Mouse (Mus musculus) limb, embryonic 10.5 days (tissue): Measurements from ENCODE around the gene Gm21970. TPM values are rescaled to one million over a fixed set of nuclear protein-coding genes. Genes with fewer than 3 reads are reported as not detected.

Source experiments
- DNase-seq: peaks from one replicate; pipeline ENCODE4 v3.0.0-alpha.2; 2017; ENCODE audit warnings: low spot score
- H3K27ac ChIP-seq: fragments of 300-500 bp; sonication (generic); 2 replicates; pipeline ENCODE4 v1.5.1; 2016; ENCODE audit warnings: mild to moderate bottlenecking
- H3K27me3 ChIP-seq: fragments of 300-500 bp; sonication (generic); 2 replicates; pipeline ENCODE4 v1.6.1; 2016; ENCODE audit warnings: low read depth, mild to moderate bottlenecking; ENCODE audit not compliant: poor library complexity, severe bottlenecking
- H3K36me3 ChIP-seq: fragments of 300-500 bp; sonication (generic); 2 replicates; pipeline ENCODE4 v1.6.1; 2016; ENCODE audit warnings: mild to moderate bottlenecking, moderate library complexity
- H3K4me1 ChIP-seq: fragments of 300-500 bp; sonication (generic); 2 replicates; pipeline ENCODE4 v1.6.1; 2016
- H3K4me3 ChIP-seq: fragments of 300-500 bp; sonication (generic); 2 replicates; pipeline ENCODE4 v1.5.1; 2016; ENCODE audit warnings: mild to moderate bottlenecking, moderate library complexity
- H3K9me3 ChIP-seq: fragments of 300-500 bp; sonication (generic); replicated peaks from 2 replicates; pipeline ENCODE4 v1.6.1; 2016; ENCODE audit warnings: mild to moderate bottlenecking
- WGBS: fragments of 180-500 bp; shearing (Covaris S2); methylation state at CpG from one replicate; pipeline ENCODE4 v1.1.7; 2016; 5-methylcytosine and 5-hydroxymethylcytosine counted together
- polyA plus RNA-seq: library from polyadenylated mRNA; unstranded; fragments of >200 nt; fragmentation: Nextera tagmentation; extraction: Ambion mirVana; gene quantifications from 2 replicates; pipeline ENCODE4 v1.2.1, GENCODE M21; 2016

Gm21970 gene
- polyA plus RNA-seq, 1 experiment from 2014 or later = not detected

- no peaks in the 10 kb centered on the region for H3K27me3 ChIP-seq
- H3K4me1 ChIP-seq = peaks cover 11% of the 10 kb centered on the region
- H3K36me3 ChIP-seq = no peaks in the 10 kb centered on the region
- H3K4me3 ChIP-seq = no peak overlapping the region
- no peaks in the 10 kb centered on the region for H3K9me3 ChIP-seq
- peak overlapping the region; percentile 14; the same call in 1 of the 2 replicates for H3K27ac ChIP-seq
- 78% methylated on average over 7 of the region's 7 CpGs for WGBS
- no peak for DNase-seq
These were observed 49.8 kb downstream of the Gm21970 start for GRCm38 (mm10) chr16:91441366-91441765.

DNA sequence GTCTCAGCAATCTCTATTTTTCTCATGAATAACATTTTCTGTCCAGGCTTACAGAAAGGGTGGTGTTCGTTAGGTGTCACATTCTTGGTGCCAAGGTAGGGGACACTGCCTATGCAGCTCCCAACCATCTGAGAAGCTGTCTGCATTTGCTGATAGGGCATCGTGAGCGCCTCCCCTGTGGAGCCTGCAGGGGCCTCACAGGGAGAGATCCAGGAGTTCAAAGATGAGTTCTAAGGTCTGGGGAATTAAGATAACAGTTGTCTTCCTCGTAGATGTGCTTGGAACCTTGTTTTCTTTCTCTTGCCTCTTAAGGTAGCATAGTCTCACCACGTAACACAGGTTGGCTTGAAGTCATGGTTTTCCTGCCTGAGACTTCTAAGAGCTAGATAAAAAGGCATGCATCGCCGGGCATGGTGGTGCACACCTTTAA lies 50.3 kb downstream of the Gm21970 start:
- no peaks in the 10 kb centered on the region for H3K9me3 ChIP-seq
- WGBS = 82% methylated on average over 7 of the region's 7 CpGs
- DNase-seq = no peak
- H3K27me3 ChIP-seq = no peaks in the 10 kb centered on the region
- no peak overlapping the region; the same call in 1 of the 2 replicates for H3K27ac ChIP-seq
- H3K36me3 ChIP-seq = no peaks in the 10 kb centered on the region
- no peak overlapping the region for H3K4me3 ChIP-seq
- H3K4me1 ChIP-seq = peaks cover 11% of the 10 kb centered on the region

GRCm38 (mm10) chr16:91442446-91442845 lies 50.9 kb downstream of the Gm21970 start:
- no peaks in the 10 kb centered on the region for H3K27me3 ChIP-seq
- H3K9me3 ChIP-seq = no peaks in the 10 kb centered on the region
- no peak overlapping the region for H3K4me3 ChIP-seq
- 75% methylated on average over 4 of the region's 4 CpGs for WGBS
- peak overlapping the region; percentile 58; the same call in 1 of the 2 replicates for H3K27ac ChIP-seq
- H3K36me3 ChIP-seq = no peaks in the 10 kb centered on the region
- no peak for DNase-seq
- H3K4me1 ChIP-seq = peaks cover 17% of the 10 kb centered on the region

GRCm38 (mm10) chr16:91443211-91443611 lies 51.7 kb downstream of the Gm21970 start:
- no peak overlapping the region for H3K4me3 ChIP-seq
- peak overlapping the region; percentile 58; the same call in 1 of the 2 replicates for H3K27ac ChIP-seq
- no peaks in the 10 kb centered on the region for H3K36me3 ChIP-seq
- H3K27me3 ChIP-seq = no peaks in the 10 kb centered on the region
- WGBS = 73% methylated on average over 8 of the region's 8 CpGs
- no peaks in the 10 kb centered on the region for H3K9me3 ChIP-seq
- no peak for DNase-seq
- peaks cover 17% of the 10 kb centered on the region for H3K4me1 ChIP-seq

- H3K27me3 ChIP-seq = no peaks in the 10 kb centered on the region
- WGBS = 90% methylated on average over 4 of the region's 4 CpGs
- peaks cover 14% of the 10 kb centered on the region for H3K4me1 ChIP-seq
- H3K36me3 ChIP-seq = no peaks in the 10 kb centered on the region
- DNase-seq = no peak
- H3K4me3 ChIP-seq = no peak overlapping the region
- no peak overlapping the region for H3K27ac ChIP-seq
- no peaks in the 10 kb centered on the region for H3K9me3 ChIP-seq
These were observed 53.3 kb downstream of the Gm21970 start for GRCm38 (mm10) chr16:91444847-91445246.

GRCm38 (mm10) chr16:91445566-91445965 lies 54.0 kb downstream of the Gm21970 start:
- H3K4me1 ChIP-seq = peaks cover 14% of the 10 kb centered on the region
- H3K27ac ChIP-seq = no peak overlapping the region
- H3K27me3 ChIP-seq = no peaks in the 10 kb centered on the region
- WGBS = 79% methylated on average over 5 of the region's 5 CpGs
- no peaks in the 10 kb centered on the region for H3K9me3 ChIP-seq
- no peak overlapping the region for H3K4me3 ChIP-seq
- DNase-seq = no peak
- no peaks in the 10 kb centered on the region for H3K36me3 ChIP-seq

- Histone ChIP-seq H3K36me3 (no peaks in the 10 kb centered on the region), H3K4me3 (no peak overlapping the region), H3K9me3 (no peaks in the 10 kb centered on the region), H3K27ac (no peak overlapping the region), H3K27me3 (no peaks in the 10 kb centered on the region), H3K4me1 (peaks cover 14% of the 10 kb centered on the region)
- no peak for DNase-seq
- 84% methylated on average over 8 of the region's 8 CpGs for WGBS
These were observed 55.4 kb downstream of the Gm21970 start for GRCm38 (mm10) chr16:91446778-91447511.

DNA sequence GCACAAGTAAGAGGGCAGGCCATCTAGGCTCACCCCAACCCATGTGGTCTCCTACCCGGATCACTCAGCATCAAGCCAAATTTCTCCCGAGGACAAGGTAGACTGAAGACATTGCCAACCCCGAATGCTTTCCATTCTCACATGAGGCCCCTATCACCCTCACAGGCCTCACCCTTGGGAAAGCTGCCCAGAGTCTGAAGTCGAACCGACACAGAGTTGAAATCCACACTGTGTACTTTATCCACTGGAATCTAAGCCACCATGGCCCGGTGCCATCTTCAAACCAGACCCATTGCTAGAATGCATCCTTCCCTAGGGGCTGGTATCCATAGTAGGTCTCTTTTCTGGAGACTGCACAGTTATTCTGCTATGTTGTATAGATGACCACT lies 56.0 kb downstream of the Gm21970 start:
- no peak overlapping the region for H3K27ac ChIP-seq
- H3K9me3 ChIP-seq = no peaks in the 10 kb centered on the region
- H3K4me3 ChIP-seq = no peak overlapping the region
- H3K27me3 ChIP-seq = no peaks in the 10 kb centered on the region
- 91% methylated on average over 6 of the region's 6 CpGs for WGBS
- H3K36me3 ChIP-seq = no peaks in the 10 kb centered on the region
- DNase-seq = no peak
- peaks cover 14% of the 10 kb centered on the region for H3K4me1 ChIP-seq

DNA sequence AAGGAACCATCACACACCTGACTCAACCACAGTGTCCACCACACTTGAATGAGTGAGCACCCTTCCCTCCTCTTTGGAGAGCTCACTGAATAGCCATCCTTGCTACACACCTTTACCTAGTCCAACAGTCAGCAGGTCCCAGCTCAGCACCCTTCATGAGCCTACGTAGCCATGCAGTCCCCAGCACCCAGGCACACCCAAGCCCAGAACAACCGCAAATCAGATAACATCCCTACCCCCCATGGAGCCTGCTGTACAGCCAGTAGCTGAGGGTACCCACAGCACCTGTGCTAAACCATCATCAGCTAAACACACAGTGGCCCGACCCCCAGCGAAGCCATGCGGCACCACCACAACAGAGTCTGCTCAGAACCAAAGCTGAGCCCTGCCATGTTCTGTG lies 56.6 kb downstream of the Gm21970 start:
- DNase-seq = no peak
- H3K9me3 ChIP-seq = no peaks in the 10 kb centered on the region
- H3K36me3 ChIP-seq = no peaks in the 10 kb centered on the region
- H3K27me3 ChIP-seq = no peaks in the 10 kb centered on the region
- peaks cover 8% of the 10 kb centered on the region for H3K4me1 ChIP-seq
- no peak overlapping the region for H3K4me3 ChIP-seq
- H3K27ac ChIP-seq = no peak overlapping the region
- WGBS = 92% methylated on average over 5 of the region's 5 CpGs

DNA sequence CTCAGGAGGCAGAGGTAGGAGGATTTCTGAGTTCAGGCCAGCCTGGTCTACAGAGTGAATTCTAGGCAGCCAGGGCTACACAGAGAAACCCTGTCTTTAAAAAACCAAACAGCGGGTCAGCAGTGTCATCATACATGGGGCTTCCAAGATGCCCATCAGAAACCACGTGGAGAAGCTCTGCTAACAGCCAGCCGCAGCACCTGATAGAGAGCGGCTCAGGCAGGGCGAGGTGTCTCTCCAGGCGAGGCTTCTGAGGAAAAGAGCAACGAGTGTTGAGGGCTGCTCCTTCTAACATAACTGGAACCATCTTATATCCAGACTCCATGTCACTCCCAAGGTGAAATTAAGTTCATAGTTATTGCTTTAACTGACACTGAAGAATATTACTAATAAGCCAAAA lies 57.4 kb downstream of the Gm21970 start:
- Histone ChIP-seq H3K27ac (no peak overlapping the region), H3K4me3 (no peak overlapping the region), H3K4me1 (peaks cover 6% of the 10 kb centered on the region; the same call in 1 of the 2 replicates), H3K27me3 (no peaks in the 10 kb centered on the region), H3K9me3 (no peaks in the 10 kb centered on the region), H3K36me3 (no peaks in the 10 kb centered on the region)
- 84% methylated on average over 7 of the region's 7 CpGs for WGBS
- DNase-seq = no peak

DNA sequence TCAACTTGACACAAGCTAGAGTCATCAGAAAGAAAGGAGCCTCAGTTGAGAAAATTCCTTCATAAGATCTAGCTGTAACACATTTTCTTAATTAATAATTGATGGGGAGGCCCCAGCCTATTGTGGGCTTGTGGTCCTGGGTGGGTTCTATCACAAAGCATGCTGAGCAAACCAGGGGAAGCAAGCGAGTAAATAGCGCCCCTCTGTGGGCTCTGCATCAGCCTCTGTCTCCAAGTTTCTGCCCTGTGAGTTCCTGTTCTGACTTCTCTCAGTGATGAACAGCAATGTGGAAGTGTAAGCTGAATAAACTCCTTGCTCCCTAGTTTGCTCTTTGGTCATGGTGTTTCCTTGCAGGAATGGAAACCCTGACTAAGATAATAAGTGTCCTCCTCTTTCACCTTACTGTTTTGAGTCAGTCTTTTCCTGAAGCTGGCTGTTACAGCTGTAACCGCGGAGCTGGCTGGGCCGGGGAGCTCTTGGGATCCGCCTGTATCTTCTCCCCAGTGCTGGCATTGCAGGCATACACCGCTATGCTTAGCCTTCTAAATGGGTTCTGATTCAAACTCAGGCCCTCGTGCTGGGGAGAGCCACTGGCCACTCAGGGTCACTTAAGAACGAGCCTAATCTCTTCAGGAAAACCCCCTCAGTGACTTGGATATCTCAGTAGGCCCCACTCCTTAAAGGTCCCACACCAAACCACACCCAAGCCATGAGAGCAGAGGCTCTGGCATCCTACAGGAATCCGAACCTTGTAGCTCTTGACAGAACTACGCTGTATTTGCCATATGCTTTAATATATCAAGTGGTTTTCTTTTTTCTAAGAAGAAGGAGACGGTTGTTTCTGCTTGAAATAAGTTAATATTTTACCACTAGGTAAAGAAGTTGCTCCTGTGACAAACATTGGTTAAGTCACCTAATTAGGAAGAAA lies 58.9 kb downstream of the Gm21970 start:
- H3K27ac ChIP-seq = no peak overlapping the region
- H3K9me3 ChIP-seq = no peaks in the 10 kb centered on the region
- no peak for DNase-seq
- H3K27me3 ChIP-seq = no peaks in the 10 kb centered on the region
- H3K4me1 ChIP-seq = peaks cover 7% of the 10 kb centered on the region; the same call in 1 of the 2 replicates
- H3K36me3 ChIP-seq = no peaks in the 10 kb centered on the region
- no peak overlapping the region for H3K4me3 ChIP-seq
- WGBS = 87% methylated on average over 12 of the region's 12 CpGs

DNA sequence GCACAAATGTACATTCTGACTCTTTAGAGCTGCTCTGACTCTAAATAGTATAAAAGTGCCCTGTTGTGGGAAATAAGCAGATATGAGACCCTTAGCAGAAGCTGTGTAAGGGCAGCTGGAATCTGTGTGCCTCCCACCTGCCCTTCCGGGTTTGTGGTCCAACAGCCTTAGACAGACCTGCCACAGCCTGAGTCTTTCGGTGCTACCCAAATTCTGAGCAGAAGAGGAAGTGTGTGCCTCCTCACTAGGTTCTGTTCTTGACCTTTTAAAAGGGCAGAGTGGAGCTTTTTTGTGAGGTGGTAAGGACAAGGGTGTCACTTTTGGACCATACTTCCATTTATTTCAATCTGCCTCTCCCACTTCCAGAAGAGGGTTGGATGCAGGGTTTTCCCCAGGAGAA lies 60.4 kb downstream of the Gm21970 start:
- 90% methylated on average over 2 of the region's 2 CpGs for WGBS
- Histone ChIP-seq H3K27ac (no peak overlapping the region), H3K4me1 (peaks cover 7% of the 10 kb centered on the region; the same call in 1 of the 2 replicates), H3K4me3 (no peak overlapping the region), H3K27me3 (no peaks in the 10 kb centered on the region), H3K36me3 (no peaks in the 10 kb centered on the region), H3K9me3 (no peaks in the 10 kb centered on the region)
- no peak for DNase-seq

DNA sequence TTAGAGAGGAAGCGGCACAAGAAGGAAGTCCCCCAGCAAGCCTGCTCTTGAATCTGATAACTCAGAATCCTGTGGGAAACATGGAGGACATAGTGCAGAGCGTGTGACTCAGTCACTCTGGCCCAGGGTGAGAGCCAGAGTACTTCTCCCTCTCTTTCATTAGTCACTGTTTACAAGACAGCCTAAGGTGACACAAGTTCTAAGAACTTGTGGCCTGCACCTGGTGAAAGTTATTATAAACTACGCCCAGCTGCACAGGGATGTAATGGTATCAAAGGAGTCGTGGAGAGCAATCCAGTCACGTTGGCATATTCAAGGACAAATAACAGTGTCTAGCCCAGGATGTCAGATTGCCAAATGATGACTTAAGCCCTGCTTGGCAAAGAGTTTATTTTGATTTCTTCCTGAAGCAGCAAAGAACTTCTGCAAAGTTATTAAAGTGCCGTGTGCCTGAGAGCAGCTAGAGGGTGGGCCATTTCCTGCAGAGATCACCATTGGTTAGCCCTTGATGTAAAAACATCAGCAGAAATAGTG lies 60.9 kb downstream of the Gm21970 start:
- Histone ChIP-seq H3K4me3 (no peak overlapping the region), H3K36me3 (no peaks in the 10 kb centered on the region), H3K9me3 (no peaks in the 10 kb centered on the region), H3K4me1 (0 out of 2 replicates have a peak, but pooled peaks cover 3% of the 10 kb centered on the region), H3K27me3 (no peaks in the 10 kb centered on the region), H3K27ac (no peak overlapping the region)
- no peak for DNase-seq
- 77% methylated on average over 6 of the region's 6 CpGs for WGBS
